Mouse (Mus musculus) neural tube, postnatal 0 days (tissue): Measurements from ENCODE around the gene Btbd9. TPM values are rescaled to one million over a fixed set of nuclear protein-coding genes. Genes with fewer than 3 reads are reported as not detected.

ENCODE experiments used
- polyA plus RNA-seq: library from polyadenylated mRNA; unstranded; fragments of >200 nt; fragmentation: Nextera tagmentation; extraction: Ambion mirVana; gene quantifications from 2 replicates; pipeline ENCODE4 v1.2.1, GENCODE M21; 2015

The Btbd9 gene
- 91.8 and 93.8 TPM in 2 replicates for polyA plus RNA-seq

GRCm38 (mm10) chr17:30575941-30576773 is at the start of gene Btbd9:
TSS of gene Btbd9 (minus strand) at chr17:30576488.

GRCm38 (mm10) chr17:30624132-30624531 is 47.8 kb upstream of the Btbd9 start, which contains the start of gene Dnah8:
TSS of gene Dnah8 (plus strand) at chr17:30624354.

Other genes starting within 250 kb of the Btbd9 start
- 2.6 and 3.3 TPM in 2 replicates for gene Dnah8, start 47.9 kb upstream of the Btbd9 start, polyA plus RNA-seq
- gene Glo1, start 50.4 kb upstream of the Btbd9 start, polyA plus RNA-seq: 189 and 210 TPM in 2 replicates